Mouse (Mus musculus) heart, embryonic 15.5 days (tissue): ENCODE data around the gene Cbx2. TPM values are rescaled to one million over a fixed set of nuclear protein-coding genes. Genes with fewer than 3 reads are reported as not detected.

Experiments
- ATAC-seq: fragments of 200-750 bp; cut with Nextera tagmentation; replicated peaks from 2 replicates; pipeline ENCODE4 v1.8.0; 2017; ENCODE audit warnings: low read depth, moderate TSS enrichment; ENCODE audit not compliant: insufficient number of reproducible peaks, insufficient read depth, low FRiP score
- H3K27ac ChIP-seq: fragments of 300-500 bp; sonication (generic); 2 replicates; pipeline ENCODE4 v1.5.1; 2015; ENCODE audit warnings: mild to moderate bottlenecking, inconsistent platforms
- H3K27me3 ChIP-seq: fragments of 300-500 bp; sonication (generic); 2 replicates; pipeline ENCODE4 v1.6.1; 2015; ENCODE audit warnings: inconsistent platforms
- H3K36me3 ChIP-seq: fragments of 300-500 bp; sonication (generic); 2 replicates; pipeline ENCODE4 v1.6.1; 2015; ENCODE audit warnings: mild to moderate bottlenecking, inconsistent platforms
- H3K4me1 ChIP-seq: fragments of 300-500 bp; sonication (generic); replicated peaks from 2 replicates; pipeline ENCODE4 v1.6.1; 2015; ENCODE audit warnings: inconsistent platforms
- H3K4me2 ChIP-seq: fragments of 300-500 bp; sonication (generic); 2 replicates; pipeline ENCODE4 v1.6.1; 2015; ENCODE audit warnings: inconsistent platforms, mild to moderate bottlenecking, moderate library complexity
- H3K4me3 ChIP-seq: fragments of 300-500 bp; sonication (generic); 2 replicates; pipeline ENCODE4 v1.5.1; 2015; ENCODE audit warnings: mild to moderate bottlenecking, inconsistent platforms
- H3K9ac ChIP-seq: fragments of 300-500 bp; sonication (generic); 2 replicates; pipeline ENCODE4 v1.6.1; 2015; ENCODE audit warnings: mild to moderate bottlenecking, inconsistent platforms
- H3K9me3 ChIP-seq: fragments of 300-500 bp; sonication (generic); replicated peaks from 2 replicates; pipeline ENCODE4 v1.6.1; 2016; ENCODE audit warnings: inconsistent platforms
- WGBS: fragments of 180-500 bp; shearing (Covaris S2); methylation state at CpG from one replicate; pipeline ENCODE4 v1.1.7; 2015; ENCODE audit warnings: mixed read lengths; 5-methylcytosine and 5-hydroxymethylcytosine counted together
- polyA plus RNA-seq: library from polyadenylated mRNA; unstranded; fragments of >200 nt; fragmentation: Nextera tagmentation; extraction: Ambion mirVana; gene quantifications from 2 replicates; pipeline ENCODE4 v1.2.1, GENCODE M21; 2015

The Cbx2 gene
- polyA plus RNA-seq, 1 experiment from 2014 or later = 11.6 TPM

DNA sequence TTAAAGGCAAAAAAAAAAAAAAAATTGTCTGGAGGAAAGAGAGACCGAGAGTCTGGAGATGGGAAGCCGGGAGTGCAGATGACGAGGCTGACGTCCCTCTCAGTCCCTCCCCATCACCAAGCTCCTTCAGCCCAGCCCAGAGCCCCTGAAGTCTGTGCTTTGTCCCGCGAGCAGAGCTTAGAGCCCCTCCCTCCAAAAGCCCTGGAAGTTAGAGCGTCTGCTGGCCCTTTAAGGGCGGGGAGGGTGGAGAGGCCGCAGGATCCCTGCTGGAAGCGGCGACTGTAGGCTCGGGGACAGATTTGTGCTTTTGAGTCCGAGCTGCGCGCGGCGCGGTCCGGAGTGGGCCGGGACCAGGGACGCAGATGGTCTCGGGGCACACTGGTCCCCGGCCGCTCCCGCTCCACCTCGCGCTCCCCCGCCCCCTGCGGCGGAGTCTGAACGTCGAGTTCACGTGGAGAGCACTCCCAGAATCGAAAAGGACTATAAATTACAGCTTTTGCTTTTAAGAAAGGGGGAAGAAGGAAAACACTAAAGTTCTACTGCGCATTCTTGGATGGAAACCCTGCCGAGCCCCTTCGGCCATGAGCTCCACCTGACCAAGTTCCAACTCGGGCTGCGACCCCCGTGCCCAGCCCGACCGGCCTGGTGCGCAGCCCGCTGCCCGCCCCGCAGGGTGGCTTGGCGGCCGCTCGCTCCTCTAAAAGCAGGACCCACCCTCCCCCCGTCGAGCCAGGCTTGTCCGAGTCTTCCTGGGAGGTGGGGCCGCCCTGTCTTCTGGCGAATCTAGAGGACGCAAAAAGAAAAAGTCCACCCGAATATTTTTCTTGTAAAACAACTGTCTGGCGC lies 14.4 kb downstream of the Cbx2 start:
- H3K9me3 ChIP-seq = no peaks in the 10 kb centered on the region
- H3K4me1 ChIP-seq = peaks cover 62% of the 10 kb centered on the region
- peak overlapping the region; percentile 97 for H3K4me2 ChIP-seq
- H3K36me3 ChIP-seq = peaks cover 8% of the 10 kb centered on the region
- ATAC-seq = no peak
- H3K27ac ChIP-seq = no peak overlapping the region
- whole genome bisulfite sequencing = 5% methylated on average over 57 of the region's 57 CpGs
- H3K27me3 ChIP-seq = peaks cover 69% of the 10 kb centered on the region
- peak overlapping the region; percentile 62 for H3K4me3 ChIP-seq
- peak overlapping the region; percentile 65 for H3K9ac ChIP-seq

GRCm38 (mm10) chr11:119037780-119038401 lies 15.1 kb downstream of the Cbx2 start:
- Histone ChIP-seq H3K9ac (peak overlapping the region; percentile 65; the same call in 1 of the 2 replicates), H3K9me3 (no peaks in the 10 kb centered on the region), H3K27me3 (peaks cover 76% of the 10 kb centered on the region), H3K4me1 (peaks cover 69% of the 10 kb centered on the region), H3K27ac (no peak overlapping the region), H3K36me3 (peaks cover 8% of the 10 kb centered on the region), H3K4me2 (peak overlapping the region; percentile 97), H3K4me3 (peak overlapping the region; percentile 62)
- ATAC-seq = no peak
- WGBS = 39% methylated on average over 18 of the region's 18 CpGs

DNA sequence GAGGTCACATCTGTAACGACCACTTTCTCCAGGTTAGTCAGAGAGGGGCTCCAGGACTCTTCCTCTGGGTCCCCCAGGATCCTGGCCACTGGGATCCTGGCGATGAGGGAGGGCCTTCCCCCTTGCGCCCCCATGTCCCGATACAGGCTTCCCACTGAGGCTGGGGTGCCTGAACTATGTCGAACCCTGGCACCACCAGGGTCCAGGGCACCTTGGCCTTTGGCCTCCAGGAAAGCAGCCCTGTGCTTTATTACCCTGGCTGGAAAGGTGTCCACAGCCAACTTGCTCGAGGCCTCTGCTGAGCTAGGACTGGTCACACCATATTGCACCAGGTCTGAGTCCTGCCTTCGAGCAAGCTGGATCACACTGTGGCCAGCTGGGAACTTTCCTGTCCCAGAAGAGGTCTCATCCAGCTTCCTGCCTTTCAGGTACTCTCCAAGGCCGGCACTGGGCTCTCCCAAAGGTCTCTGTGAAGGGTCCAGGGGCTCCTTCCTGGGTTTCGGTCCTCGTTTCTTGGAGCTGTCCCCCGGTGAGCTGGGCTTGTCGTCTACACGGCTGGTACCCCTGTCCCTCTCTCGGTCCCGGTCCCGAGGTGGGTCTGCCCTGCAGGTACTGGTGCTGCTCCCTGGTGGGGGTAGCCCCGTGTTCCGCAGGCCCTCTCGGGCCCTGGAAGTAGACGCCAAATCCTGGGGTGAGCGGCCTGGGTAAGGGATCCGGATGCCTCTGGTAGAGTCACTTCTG lies 16.2 kb downstream of the Cbx2 start:
- Histone ChIP-seq H3K36me3 (peaks cover 8% of the 10 kb centered on the region), H3K27me3 (peaks cover 76% of the 10 kb centered on the region), H3K27ac (no peak overlapping the region), H3K9ac (no peak overlapping the region), H3K4me1 (peaks cover 72% of the 10 kb centered on the region), H3K4me3 (no peak overlapping the region), H3K4me2 (no peak overlapping the region), H3K9me3 (no peaks in the 10 kb centered on the region)
- ATAC-seq = no peak
- WGBS = 68% methylated on average over 22 of the region's 22 CpGs

- no peak for ATAC-seq
- Histone ChIP-seq H3K4me1 (peaks cover 74% of the 10 kb centered on the region), H3K27me3 (peaks cover 77% of the 10 kb centered on the region), H3K9me3 (no peaks in the 10 kb centered on the region), H3K27ac (no peak overlapping the region), H3K9ac (peak overlapping the region; percentile 79), H3K4me3 (peak overlapping the region; percentile 74), H3K36me3 (peaks cover 8% of the 10 kb centered on the region), H3K4me2 (peak overlapping the region; percentile 69)
- 17% methylated on average over 21 of the region's 21 CpGs for WGBS
These were observed 17.2 kb downstream of the Cbx2 start for GRCm38 (mm10) chr11:119039732-119040512.

- WGBS = under 1% methylated on average over 51 of the region's 63 CpGs
- peaks cover 70% of the 10 kb centered on the region for H3K4me1 ChIP-seq
- peak within 1 kb of the TSS; percentile 99 for H3K4me2 ChIP-seq
- peak within 1 kb of the TSS; percentile 74 for H3K4me3 ChIP-seq
- H3K27ac ChIP-seq = peak within 1 kb of the TSS; percentile 90
- peak; percentile 95 for ATAC-seq
- H3K27me3 ChIP-seq = peaks cover 77% of the 10 kb centered on the region
- H3K9ac ChIP-seq = peak within 1 kb of the TSS; percentile 79
- peaks cover 8% of the 10 kb centered on the region for H3K36me3 ChIP-seq
- no peaks in the 10 kb centered on the region for H3K9me3 ChIP-seq
These were observed 18.0 kb downstream of the Cbx2 start, which contains the start of gene Cbx8 for GRCm38 (mm10) chr11:119040600-119041324. Gene Cbx8 (minus strand): TSS chr11:119040969.

- Histone ChIP-seq H3K4me3 (peak overlapping the region; percentile 74), H3K4me2 (peak overlapping the region; percentile 99), H3K27me3 (peaks cover 77% of the 10 kb centered on the region), H3K27ac (no peak overlapping the region), H3K4me1 (peaks cover 69% of the 10 kb centered on the region), H3K36me3 (peaks cover 8% of the 10 kb centered on the region), H3K9ac (peak overlapping the region; percentile 71), H3K9me3 (no peaks in the 10 kb centered on the region)
- ATAC-seq = no peak; the same call in 1 of the 2 replicates
- WGBS = under 1% methylated on average over 31 of the region's 31 CpGs
These were observed 18.6 kb downstream of the Cbx2 start for GRCm38 (mm10) chr11:119041325-119041716.

DNA sequence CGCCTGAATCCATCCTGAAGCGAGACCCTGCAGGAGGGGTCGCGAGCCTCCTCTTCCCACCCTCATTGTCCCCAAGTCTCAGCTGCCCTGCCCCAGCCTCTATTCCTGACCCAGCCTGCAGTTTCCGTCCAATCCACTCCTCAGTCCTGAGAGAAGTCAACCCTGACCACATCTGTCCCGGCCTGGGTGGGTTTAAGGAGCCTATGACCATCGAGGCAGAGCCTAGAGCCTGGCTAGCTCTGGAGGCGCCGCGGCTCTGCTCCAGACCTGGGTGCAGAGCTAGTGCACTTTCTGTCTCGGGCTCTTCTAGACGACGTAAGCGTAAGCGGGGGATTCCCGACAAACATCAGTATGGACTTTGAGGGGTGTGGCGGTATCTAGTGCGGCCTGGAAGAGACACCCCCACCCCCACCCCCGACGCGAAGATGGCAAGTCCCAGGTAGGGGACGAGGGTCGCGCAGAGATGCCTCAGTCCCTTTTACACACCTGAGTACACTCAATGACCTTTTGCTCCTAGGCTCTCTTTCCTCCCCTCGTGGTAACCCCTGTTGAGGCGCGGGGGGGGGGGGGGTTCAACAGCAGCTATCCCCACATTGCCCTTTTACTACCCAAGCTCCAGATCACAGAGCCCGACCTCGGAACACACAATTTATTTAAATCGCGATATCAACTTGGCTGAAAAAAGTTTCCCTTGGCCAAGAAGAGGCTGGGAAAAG lies 19.1 kb downstream of the Cbx2 start:
- Histone ChIP-seq H3K27ac (no peak overlapping the region), H3K9ac (peak overlapping the region; percentile 71), H3K9me3 (no peaks in the 10 kb centered on the region), H3K4me3 (peak overlapping the region; percentile 74), H3K4me2 (peak overlapping the region; percentile 99), H3K4me1 (peaks cover 73% of the 10 kb centered on the region), H3K36me3 (peaks cover 8% of the 10 kb centered on the region), H3K27me3 (peaks cover 77% of the 10 kb centered on the region)
- 2% methylated on average over 31 of the region's 31 CpGs for WGBS
- ATAC-seq = no peak

DNA sequence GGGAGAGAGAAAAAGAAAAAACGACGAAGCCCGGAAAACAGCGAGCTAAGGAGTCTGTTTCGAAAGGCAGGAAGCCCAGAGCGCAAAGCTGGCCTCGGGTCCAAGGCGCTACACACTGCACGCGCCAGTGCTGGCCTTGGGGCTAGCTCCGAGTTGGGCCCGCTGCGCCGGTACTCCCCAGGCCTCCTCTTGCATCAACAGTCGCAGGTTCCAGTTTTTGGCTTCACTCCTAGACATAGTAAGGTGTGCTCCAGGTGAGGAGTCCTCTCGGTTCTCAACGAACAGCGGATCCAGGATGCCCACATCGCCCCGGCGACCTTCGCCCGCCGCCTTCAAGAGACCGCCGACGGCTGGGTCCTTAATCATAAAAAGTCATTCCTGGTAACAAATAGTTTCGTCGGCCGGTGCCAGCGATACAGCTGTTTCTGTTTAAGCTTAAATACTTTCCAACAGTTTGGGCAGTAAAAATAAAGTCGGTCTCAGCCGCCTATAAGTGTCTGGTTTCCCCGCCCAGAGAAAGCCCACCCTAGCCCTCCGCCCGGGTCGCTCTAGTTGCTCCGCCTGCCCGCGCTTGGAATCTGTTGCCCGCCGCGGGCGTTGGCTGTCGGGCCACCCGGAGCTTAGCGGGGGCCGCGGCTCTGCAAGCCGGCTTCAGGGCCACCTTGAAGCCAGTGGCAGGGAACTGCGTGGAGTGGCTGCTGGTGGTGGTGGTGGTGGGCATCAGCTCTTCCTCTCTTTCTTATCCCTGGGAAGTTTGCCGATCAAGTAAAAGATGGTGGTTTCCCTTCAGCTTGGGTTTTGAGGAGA lies 19.9 kb downstream of the Cbx2 start:
- 1% methylated on average over 52 of the region's 52 CpGs for WGBS
- Histone ChIP-seq H3K9ac (no peak overlapping the region), H3K36me3 (peaks cover 8% of the 10 kb centered on the region), H3K9me3 (no peaks in the 10 kb centered on the region), H3K27ac (no peak overlapping the region), H3K4me1 (peaks cover 73% of the 10 kb centered on the region), H3K4me3 (peak overlapping the region; percentile 74), H3K4me2 (peak overlapping the region; percentile 99), H3K27me3 (peaks cover 77% of the 10 kb centered on the region)
- ATAC-seq = no peak

DNA sequence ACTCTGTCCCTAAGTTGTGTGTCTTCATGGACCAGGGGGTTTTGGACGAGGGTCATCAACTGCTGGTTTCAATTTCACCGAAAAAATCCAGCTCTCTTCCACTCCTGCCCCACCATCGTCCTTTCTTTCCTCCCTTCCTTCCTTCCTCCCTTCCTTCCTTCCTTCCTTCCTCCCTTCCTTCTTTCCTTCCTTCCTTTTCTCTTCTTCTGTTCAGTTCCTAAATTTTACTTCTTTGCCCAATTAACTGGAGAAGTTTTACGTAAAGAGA lies 20.4 kb downstream of the Cbx2 start:
- WGBS = 11% methylated on average over 4 of the region's 4 CpGs
- no peaks in the 10 kb centered on the region for H3K9me3 ChIP-seq
- peak overlapping the region; percentile 74; the same call in 1 of the 2 replicates for H3K4me3 ChIP-seq
- ATAC-seq = no peak
- H3K9ac ChIP-seq = no peak overlapping the region
- no peak overlapping the region for H3K27ac ChIP-seq
- H3K4me2 ChIP-seq = no peak overlapping the region
- peaks cover 79% of the 10 kb centered on the region for H3K27me3 ChIP-seq
- peaks cover 73% of the 10 kb centered on the region for H3K4me1 ChIP-seq
- H3K36me3 ChIP-seq = peaks cover 8% of the 10 kb centered on the region
